Mouse (Mus musculus) bone marrow, adult 2 months (tissue): ENCODE results near the gene 4430402I18Rik. TPM values are rescaled to one million over a fixed set of nuclear protein-coding genes. Genes with fewer than 3 reads are reported as not detected.

ENCODE experiments used
- H3K27ac ChIP-seq: fragments of 200-500 bp; 2 replicates; pipeline ENCODE4 v1.5.1; 2012; ENCODE audit warnings: low read depth, mild to moderate bottlenecking, control low read depth, inconsistent platforms, low read length; ENCODE audit not compliant: control insufficient read depth, poor library complexity, insufficient read depth
- H3K4me1 ChIP-seq: fragments of 200-500 bp; 2 replicates; pipeline ENCODE4 v1.6.1; 2011; ENCODE audit warnings: low read length; ENCODE audit not compliant: control insufficient read depth, insufficient read depth
- H3K4me3 ChIP-seq: fragments of 200-500 bp; replicated peaks from 2 replicates; pipeline ENCODE3; 2011; ENCODE audit warnings: mild to moderate bottlenecking, low read depth, low read length, control low read depth; ENCODE audit not compliant: control insufficient read depth
- CTCF ChIP-seq: fragments of 200-500 bp; IDR thresholded peaks from 2 replicates; pipeline ENCODE4 v1.5.1; 2011; ENCODE audit warnings: low read length, control low read depth; ENCODE audit not compliant: control insufficient read depth, insufficient read depth
- POLR2A ChIP-seq: fragments of 200-500 bp; IDR thresholded peaks from 2 replicates; pipeline ENCODE4 v1.6.1; 2011; ENCODE audit warnings: low read depth, mild to moderate bottlenecking, control low read depth, low read length, borderline replicate concordance; ENCODE audit not compliant: control insufficient read depth
- WGBS: fragments of 180-500 bp; shearing (Covaris S2); methylation state at CpG from one replicate; pipeline ENCODE4 v1.1.7; 2018; 5-methylcytosine and 5-hydroxymethylcytosine counted together
- polyA plus RNA-seq: library from polyadenylated mRNA; stranded (reverse); fragments of >200 nt; gene quantifications from 2 replicates; pipeline ENCODE4 v1.2.4, GENCODE M21; 2011; ENCODE audit warnings: low replicate concordance; ENCODE audit not compliant: missing spikeins, insufficient read depth, insufficient read length

The 4430402I18Rik gene
- polyA plus RNA-seq, 1 experiment, result not detected

DNA sequence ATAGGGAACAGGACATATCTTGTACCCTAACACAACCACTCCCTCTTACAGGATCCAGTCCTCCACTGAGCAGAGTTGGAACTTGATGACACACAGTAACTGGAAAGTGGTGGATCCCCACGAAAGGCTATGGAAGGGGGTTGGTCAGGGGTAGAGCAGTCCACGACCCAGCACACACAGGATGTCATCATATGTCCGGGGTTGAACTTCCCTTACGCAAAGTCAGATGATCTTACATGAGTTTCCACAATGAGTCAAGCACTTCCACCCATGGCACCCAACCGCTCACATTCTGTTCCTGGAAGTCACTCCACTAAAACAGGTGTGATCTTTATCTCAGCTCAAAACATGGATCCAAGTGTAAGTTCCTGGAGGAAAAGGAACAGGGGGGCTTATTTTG, 49.8 kb downstream of the 4430402I18Rik start:
- H3K4me1 ChIP-seq, result peaks cover 1% of the 10 kb centered on the region; the same call in 1 of the 2 replicates
- TF ChIP-seq POLR2A (no peak), CTCF (no peak)

DNA sequence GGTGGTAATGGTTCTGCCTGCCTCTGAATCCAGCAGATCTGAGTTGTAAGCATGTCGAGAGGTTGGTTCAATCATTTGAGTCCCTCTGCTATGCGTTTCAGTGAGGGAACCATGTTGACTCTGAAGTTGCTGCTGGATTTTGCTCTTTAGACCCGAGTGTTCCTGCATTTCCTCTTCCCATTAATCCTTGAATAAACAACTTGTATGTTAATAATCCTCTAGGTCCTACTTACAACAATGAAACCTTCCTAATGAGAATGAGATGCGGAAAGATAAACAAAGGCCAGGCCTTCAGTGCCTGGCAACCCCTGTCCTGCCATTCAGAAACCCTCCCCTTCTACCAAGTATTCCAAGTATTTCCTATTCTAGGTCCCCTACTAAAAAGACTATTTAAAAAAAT, 51.1 kb downstream of the 4430402I18Rik start:
- Histone ChIP-seq H3K4me3 (no peak overlapping the region), H3K4me1 (peaks cover 1% of the 10 kb centered on the region; the same call in 1 of the 2 replicates), H3K27ac (no peak overlapping the region)
- 75% methylated on average over 4 of the region's 4 CpGs for WGBS
- TF ChIP-seq POLR2A (no peak), CTCF (no peak)

More for the DNA sequence above, 49.8 kb downstream of the 4430402I18Rik start:
- Histone ChIP-seq H3K27ac (no peak overlapping the region), H3K4me3 (no peak overlapping the region)
- WGBS, result 42% methylated on average over 5 of the region's 5 CpGs

DNA sequence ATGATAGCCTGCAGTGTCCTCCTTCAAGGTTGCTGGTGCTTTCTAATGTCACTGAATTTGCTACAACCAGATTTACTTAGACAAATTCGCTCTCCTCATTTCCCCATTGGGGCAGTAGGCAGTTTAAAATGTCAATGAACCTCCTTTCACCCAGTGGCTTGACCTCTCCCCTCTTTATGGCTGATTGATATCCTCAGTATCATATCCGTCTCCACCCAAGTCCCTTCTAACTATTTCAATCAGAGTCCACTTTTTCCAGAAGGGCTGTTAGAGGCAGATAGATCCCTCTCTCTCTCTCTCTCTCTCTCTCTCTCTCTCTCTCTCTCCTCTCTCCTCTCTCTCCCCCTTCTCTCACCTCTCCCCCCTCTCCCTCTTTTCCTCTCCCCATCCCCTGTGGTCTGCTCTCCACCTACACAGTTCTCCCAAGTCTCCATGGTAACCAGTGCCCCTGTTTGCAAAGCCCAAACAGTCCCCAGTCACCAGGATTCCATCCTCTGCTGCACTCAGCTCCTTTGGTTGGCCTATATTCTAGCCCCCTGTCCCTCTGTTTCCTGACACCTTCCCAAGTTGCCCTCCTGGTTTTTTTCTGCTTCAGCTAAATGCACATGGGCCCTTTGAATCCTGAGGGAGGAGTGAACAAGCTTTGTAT, 51.9 kb downstream of the 4430402I18Rik start:
- WGBS, result 65% methylated on average over 2 of the region's 2 CpGs
- Histone ChIP-seq H3K27ac (no peak overlapping the region), H3K4me1 (peaks cover 1% of the 10 kb centered on the region; the same call in 1 of the 2 replicates), H3K4me3 (no peak overlapping the region)
- TF ChIP-seq CTCF (no peak), POLR2A (no peak)

DNA sequence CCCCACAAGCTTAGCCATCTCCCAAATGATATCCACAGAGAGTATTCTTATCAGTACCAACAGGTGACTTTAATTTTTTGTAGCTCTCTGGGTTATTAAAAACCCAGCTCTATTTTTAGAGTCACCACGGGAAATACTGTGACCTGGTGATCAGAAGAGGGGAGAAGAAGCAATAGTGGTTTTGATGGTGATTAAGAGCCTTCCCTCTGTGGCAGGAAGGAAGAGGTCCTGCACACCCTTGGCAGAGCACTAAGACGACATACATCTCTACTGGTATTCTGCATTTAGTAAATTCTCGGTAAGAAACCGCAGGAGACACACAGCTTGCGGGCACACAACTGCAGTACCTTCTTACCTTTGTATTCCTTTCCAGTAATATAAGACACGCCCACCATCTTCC, 53.0 kb downstream of the 4430402I18Rik start:
- peaks cover 1% of the 10 kb centered on the region; the same call in 1 of the 2 replicates for H3K4me1 ChIP-seq
- WGBS, result 7% methylated on average over 6 of the region's 6 CpGs
- TF ChIP-seq POLR2A, result no peak
- no peak for TF ChIP-seq CTCF

DNA sequence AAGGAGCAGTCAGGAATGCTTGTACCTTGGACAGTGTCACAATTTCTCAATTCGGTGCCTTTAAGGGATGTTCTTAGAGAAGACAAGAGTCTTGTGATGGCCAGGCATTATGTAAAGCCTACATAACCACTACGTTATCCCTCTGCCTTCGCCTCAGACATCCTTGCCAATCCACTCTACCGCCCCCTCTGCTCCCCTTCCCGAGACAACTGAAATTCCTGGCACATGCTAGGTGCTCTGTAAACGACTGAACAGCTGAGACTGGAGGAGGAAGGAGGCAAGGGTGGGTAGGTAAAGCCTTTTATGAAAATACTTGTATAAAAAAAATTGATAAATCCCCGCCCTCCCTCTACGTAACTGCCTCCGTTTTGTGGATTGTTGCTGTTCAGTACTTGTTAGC, 58.9 kb downstream of the 4430402I18Rik start:
- TF ChIP-seq POLR2A, result no peak
- TF ChIP-seq CTCF, result no peak
- H3K4me1 ChIP-seq, result no peaks in the 10 kb centered on the region
- 81% methylated on average over 9 of the region's 9 CpGs for WGBS
- no peak overlapping the region for H3K4me3 ChIP-seq
- no peak overlapping the region for H3K27ac ChIP-seq

More for the DNA sequence above, 53.0 kb downstream of the 4430402I18Rik start:
- Histone ChIP-seq H3K4me3 (no peak overlapping the region), H3K27ac (no peak overlapping the region)

DNA sequence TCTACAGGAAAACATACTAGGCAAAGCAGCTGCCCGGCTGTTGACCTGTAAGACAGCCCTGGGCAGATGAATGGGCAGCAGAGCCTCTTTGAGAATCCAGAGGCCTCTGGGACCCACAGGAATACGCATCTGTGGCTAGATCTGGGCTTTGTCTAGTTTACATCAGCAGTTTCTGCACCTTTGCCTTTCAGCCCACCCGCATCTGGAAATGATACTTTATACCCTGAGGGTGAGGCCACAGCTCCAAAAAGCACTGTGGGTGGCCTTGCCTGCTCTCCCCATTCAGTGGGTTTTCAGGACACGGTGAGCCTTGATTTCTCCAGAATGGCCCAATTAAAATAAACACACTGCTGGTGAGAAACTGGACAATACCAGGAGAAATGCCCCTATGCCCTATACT, 59.4 kb downstream of the 4430402I18Rik start:
- Histone ChIP-seq H3K27ac (no peak overlapping the region), H3K4me3 (no peak overlapping the region), H3K4me1 (no peaks in the 10 kb centered on the region)
- 80% methylated on average over 4 of the region's 4 CpGs for WGBS
- TF ChIP-seq CTCF (no peak), POLR2A (no peak)

DNA sequence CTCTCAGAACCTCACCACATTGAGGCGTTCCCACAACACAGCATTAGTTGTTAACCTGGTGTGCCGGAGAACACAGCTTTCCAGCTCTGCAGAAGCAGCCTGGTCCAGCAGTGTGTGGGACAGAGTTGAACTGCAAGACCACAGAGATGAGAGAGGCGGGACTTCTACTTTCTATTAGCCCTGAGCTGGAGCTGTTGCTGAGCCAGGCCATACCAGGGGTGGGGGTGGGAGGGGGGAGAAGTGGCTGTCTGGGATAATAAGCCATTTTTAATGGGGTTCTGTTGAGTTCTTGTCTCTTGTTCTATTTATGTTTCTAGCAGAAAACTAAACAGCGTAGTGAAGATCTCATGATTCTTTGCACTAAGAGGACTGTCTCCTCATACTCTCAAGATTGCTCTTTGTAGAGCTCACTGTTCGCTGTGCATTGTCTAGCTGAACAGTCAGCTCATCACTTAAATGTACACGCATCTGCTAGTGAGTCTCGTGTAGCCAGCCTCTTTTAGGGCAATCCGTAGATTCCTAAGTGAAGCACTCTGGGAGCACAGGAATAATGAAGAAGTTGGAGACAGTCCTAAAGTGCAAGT, 64.0 kb downstream of the 4430402I18Rik start:
- Histone ChIP-seq H3K27ac (no peak overlapping the region), H3K4me1 (no peaks in the 10 kb centered on the region), H3K4me3 (no peak overlapping the region)
- 82% methylated on average over 8 of the region's 8 CpGs for WGBS
- TF ChIP-seq CTCF (no peak), POLR2A (no peak)

DNA sequence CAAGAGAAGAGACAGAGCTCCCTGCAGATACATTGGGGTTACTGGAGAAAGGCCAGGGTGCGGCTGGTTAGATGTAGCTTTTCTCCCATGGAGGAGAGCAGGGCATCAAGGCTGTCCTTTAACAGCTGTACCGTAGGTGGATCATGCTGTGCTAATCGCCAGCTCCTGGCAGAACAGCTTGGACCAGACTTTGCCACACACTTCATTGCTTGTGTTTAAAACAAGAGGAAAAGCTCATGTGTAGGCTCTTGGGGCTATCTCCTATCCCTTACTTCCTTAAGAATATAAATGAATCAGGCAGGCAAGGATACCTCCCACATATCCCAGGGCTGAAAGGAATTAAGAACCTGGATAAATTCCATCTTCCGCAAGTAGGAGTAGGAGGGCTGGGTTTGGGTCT, 64.8 kb downstream of the 4430402I18Rik start:
- TF ChIP-seq CTCF (no peak), POLR2A (no peak)

DNA sequence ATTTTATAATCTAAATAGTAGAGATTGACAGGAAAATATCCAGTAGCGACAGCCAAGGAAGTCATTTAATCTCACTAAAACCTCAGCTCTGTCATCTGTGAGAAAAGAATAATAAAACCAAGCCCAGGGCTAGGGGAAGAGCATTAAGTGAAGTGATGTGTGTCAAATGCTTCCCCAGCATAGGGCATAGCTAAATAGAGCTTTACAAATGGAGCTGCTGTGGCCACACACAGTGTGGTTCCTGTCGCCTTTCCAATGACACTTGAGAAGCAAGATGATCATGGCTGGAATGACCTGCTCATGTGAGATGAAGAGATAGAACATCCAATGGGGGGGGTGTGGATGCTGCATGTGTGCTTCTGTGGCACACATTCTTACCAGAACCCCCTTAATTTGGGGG, 65.5 kb downstream of the 4430402I18Rik start:
- 78% methylated on average over 2 of the region's 2 CpGs for WGBS
- Histone ChIP-seq H3K4me3 (no peak overlapping the region), H3K4me1 (no peaks in the 10 kb centered on the region), H3K27ac (no peak overlapping the region)
- no peak for TF ChIP-seq CTCF
- TF ChIP-seq POLR2A, result no peak

More for the DNA sequence above, 64.8 kb downstream of the 4430402I18Rik start:
- WGBS, result 82% methylated on average over 4 of the region's 4 CpGs
- Histone ChIP-seq H3K4me1 (no peaks in the 10 kb centered on the region), H3K27ac (no peak overlapping the region), H3K4me3 (no peak overlapping the region)
